Mouse (Mus musculus) bone marrow, adult 2 months (tissue): ENCODE results near the gene Tcea2. TPM values are rescaled to one million over a fixed set of nuclear protein-coding genes. Genes with fewer than 3 reads are reported as not detected.

ENCODE experiments used
- H3K27ac ChIP-seq: fragments of 200-500 bp; 2 replicates; pipeline ENCODE4 v1.5.1; 2012; ENCODE audit warnings: low read depth, mild to moderate bottlenecking, control low read depth, inconsistent platforms, low read length; ENCODE audit not compliant: control insufficient read depth, poor library complexity, insufficient read depth
- H3K4me1 ChIP-seq: fragments of 200-500 bp; 2 replicates; pipeline ENCODE4 v1.6.1; 2011; ENCODE audit warnings: low read length; ENCODE audit not compliant: control insufficient read depth, insufficient read depth
- H3K4me3 ChIP-seq: fragments of 200-500 bp; replicated peaks from 2 replicates; pipeline ENCODE3; 2011; ENCODE audit warnings: mild to moderate bottlenecking, low read depth, low read length, control low read depth; ENCODE audit not compliant: control insufficient read depth
- CTCF ChIP-seq: fragments of 200-500 bp; IDR thresholded peaks from 2 replicates; pipeline ENCODE4 v1.5.1; 2011; ENCODE audit warnings: low read length, control low read depth; ENCODE audit not compliant: control insufficient read depth, insufficient read depth
- POLR2A ChIP-seq: fragments of 200-500 bp; IDR thresholded peaks from 2 replicates; pipeline ENCODE4 v1.6.1; 2011; ENCODE audit warnings: low read depth, mild to moderate bottlenecking, control low read depth, low read length, borderline replicate concordance; ENCODE audit not compliant: control insufficient read depth
- WGBS: fragments of 180-500 bp; shearing (Covaris S2); methylation state at CpG from one replicate; pipeline ENCODE4 v1.1.7; 2018; 5-methylcytosine and 5-hydroxymethylcytosine counted together
- polyA plus RNA-seq: library from polyadenylated mRNA; stranded (reverse); fragments of >200 nt; gene quantifications from 2 replicates; pipeline ENCODE4 v1.2.4, GENCODE M21; 2011; ENCODE audit warnings: low replicate concordance; ENCODE audit not compliant: missing spikeins, insufficient read depth, insufficient read length

Gene Tcea2
- polyA plus RNA-seq, 1 experiment, result 20.3 TPM

DNA sequence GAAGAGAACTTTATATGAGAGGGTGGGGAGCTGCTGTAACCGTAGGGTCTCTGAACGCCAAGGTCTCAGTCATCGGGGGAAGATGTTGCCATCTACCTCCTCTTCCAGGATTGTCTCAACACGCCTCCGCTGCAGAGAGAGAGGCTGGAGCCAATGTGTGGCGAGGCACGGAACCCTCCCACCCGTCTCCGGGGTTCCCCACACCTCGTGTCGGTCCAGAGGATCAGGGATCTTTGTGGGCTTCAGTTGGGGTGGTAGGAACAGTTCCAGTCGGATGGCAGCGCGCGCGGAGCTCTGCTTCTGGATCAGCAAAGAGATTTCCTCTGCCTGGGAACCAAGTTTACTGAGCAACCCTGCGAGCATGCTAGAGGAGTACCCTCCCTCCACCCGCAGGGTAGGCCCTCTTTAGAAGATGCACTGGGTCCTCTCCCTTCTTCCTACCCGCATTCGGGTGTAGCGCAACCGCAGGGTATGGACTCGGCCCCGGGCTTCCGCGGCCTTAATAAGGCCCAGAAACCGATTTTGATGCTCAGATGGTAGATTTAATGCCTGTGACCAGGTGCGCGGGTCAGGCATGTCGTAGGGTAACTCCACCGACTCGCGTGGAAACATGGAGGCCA, 16.8 kb downstream of the Tcea2 start:
- Histone ChIP-seq H3K27ac (no peak overlapping the region), H3K4me1 (no peaks in the 10 kb centered on the region; the same call in 1 of the 2 replicates), H3K4me3 (no peak overlapping the region)
- TF ChIP-seq POLR2A (no peak), CTCF (no peak)
- 89% methylated on average over 33 of the region's 33 CpGs for WGBS

DNA sequence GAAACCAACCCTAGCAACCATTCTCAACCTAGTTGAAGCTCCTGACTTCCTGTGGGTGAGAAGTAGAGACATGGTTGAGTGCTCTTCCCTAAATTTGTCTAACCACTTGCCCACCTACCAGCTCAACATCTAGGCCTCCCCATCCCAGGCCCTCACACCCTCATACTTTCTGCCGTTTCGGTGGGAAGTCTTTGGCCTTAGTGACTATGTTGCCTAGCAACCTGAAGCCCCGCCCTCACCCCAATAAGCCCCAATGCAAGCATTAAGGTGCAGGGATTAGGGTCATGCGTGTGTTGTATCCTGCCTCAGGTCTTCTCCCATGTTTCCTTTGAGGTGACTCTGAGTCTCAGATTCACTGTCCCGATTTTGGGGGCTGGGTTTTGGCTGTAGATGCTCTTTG, 18.1 kb downstream of the Tcea2 start, which contains the start of gene Lkaaear1:
Lkaaear1 (minus strand) TSS at position 202 of the 400 bp plus-strand sequence.
- Histone ChIP-seq H3K4me3 (no peak within 1 kb of the TSS), H3K27ac (no peak within 1 kb of the TSS), H3K4me1 (no peaks in the 10 kb centered on the region; the same call in 1 of the 2 replicates)
- 48% methylated on average over 5 of the region's 5 CpGs for WGBS
- no peak for TF ChIP-seq POLR2A
- no peak for TF ChIP-seq CTCF

DNA sequence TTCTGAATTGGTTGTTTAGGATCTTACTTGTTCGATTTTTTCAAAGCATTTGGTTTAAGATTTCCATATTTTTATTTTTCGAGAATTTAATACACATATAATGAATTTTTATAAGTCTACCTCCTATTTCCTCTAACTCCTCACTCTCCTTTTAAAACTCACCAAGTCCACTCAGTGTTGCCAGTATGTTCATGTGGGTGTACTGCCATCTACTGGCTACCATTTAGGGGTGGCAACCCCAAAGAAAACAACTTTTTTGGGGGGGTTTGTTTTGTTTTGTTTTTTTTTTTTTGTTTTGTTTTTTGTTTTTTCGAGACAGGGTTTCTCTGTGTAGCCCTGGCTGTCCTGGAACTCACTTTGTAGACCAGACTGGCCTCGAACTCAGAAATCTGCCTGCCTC, 26.6 kb downstream of the Tcea2 start:
- Histone ChIP-seq H3K4me1 (no peaks in the 10 kb centered on the region), H3K4me3 (no peak overlapping the region), H3K27ac (no peak overlapping the region)
- TF ChIP-seq POLR2A (no peak), CTCF (no peak)
- 31% methylated on average over 4 of the region's 4 CpGs for WGBS

DNA sequence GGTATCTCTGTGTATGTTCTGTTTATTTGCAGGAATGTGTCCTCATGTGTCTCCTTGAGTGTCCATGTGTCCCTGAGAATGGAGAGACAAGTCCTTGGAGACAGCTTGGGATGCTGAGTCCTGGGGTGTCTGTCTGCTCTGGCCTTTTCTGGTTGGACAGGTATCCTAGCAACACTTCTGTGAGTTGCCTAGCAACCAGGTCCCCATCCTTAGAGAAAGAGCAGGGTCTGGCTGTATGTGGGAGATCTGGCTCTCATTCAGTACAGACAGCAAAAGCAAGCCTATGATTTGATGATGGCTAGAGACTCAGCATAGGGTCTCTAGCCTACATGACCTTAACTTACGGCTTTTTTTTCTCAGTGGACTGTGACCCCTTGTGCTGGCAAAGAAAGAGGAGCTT, 33.6 kb downstream of the Tcea2 start:
- no peak overlapping the region for H3K4me3 ChIP-seq
- 95% methylated on average over 1 of the region's 1 CpGs for WGBS
- H3K27ac ChIP-seq, result no peak overlapping the region
- TF ChIP-seq CTCF, result no peak
- TF ChIP-seq POLR2A, result no peak
- no peaks in the 10 kb centered on the region for H3K4me1 ChIP-seq

DNA sequence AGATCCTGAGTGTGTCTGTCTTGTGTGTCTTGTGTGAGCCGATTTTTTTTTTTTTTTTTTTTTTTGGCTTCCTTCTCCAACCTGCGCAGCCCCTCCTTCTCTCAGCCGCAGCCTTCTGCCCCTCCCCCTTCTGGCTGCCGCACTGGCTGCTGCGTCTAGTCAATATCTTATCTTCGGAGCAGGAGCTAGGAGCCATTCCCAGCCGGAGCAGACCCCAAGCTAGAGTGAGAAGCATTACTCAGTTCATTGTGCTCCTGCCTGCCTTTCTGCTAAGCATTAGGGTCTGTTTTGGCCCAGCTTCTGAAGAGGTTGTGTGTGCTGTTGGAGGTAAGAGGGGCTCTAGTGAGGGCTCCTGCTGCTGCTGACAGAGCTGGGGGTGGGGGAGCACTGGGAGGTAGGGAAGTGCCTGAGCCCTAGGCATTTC, 34.8 kb downstream of the Tcea2 start, which contains the start of gene Oprl1:
Oprl1 (plus strand) TSS at position 114 of the 424 bp plus-strand sequence.
- Histone ChIP-seq H3K27ac (no peak within 1 kb of the TSS), H3K4me1 (no peaks in the 10 kb centered on the region), H3K4me3 (no peak within 1 kb of the TSS)
- WGBS, result 4% methylated on average over 7 of the region's 7 CpGs
- TF ChIP-seq POLR2A (no peak), CTCF (no peak)

DNA sequence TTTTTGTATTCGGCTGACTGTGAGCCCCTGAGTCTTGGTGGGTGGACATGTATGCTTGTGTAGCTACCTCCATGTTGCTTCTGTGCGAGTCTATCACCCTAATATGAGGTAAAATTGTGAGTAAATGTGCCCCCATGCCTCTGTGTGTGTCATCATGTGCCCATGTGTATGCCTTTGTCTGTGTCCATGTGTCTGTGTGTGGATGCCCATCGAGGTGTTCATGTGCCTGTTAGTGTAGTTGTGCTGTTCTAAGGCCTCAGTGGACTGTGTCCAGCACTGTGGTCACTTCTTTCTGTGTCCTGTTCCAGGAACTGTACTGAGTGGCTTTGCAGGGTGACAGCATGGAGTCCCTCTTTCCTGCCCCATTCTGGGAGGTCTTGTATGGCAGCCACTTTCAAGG, 35.3 kb downstream of the Tcea2 start:
- TF ChIP-seq CTCF, result no peak
- no peak for TF ChIP-seq POLR2A
- H3K27ac ChIP-seq, result no peak overlapping the region
- no peaks in the 10 kb centered on the region for H3K4me1 ChIP-seq
- H3K4me3 ChIP-seq, result no peak overlapping the region
- 73% methylated on average over 3 of the region's 3 CpGs for WGBS

DNA sequence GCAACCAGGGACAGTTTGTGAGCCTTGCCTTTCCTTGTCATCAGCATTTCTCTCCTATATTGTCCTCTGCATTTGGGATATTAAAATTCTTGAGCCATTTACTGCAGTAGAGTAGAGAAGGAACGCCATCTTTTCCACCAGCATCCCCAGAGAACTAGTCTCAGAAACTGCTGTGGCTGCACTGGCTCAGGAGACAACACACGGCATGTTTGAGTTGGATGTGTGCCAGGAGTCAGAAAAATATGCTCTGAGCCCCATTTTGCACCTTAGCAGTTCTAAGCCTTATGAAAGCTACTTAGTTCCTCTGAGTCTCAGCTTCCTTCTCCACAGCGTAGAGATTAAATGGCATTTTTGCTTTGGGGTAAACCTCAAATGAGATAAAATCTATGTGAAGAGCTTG, 36.9 kb downstream of the Tcea2 start:
- H3K4me1 ChIP-seq, result no peaks in the 10 kb centered on the region
- TF ChIP-seq CTCF (no peak), POLR2A (no peak)
- H3K4me3 ChIP-seq, result no peak overlapping the region
- 21% methylated on average over 3 of the region's 3 CpGs for WGBS
- H3K27ac ChIP-seq, result no peak overlapping the region

DNA sequence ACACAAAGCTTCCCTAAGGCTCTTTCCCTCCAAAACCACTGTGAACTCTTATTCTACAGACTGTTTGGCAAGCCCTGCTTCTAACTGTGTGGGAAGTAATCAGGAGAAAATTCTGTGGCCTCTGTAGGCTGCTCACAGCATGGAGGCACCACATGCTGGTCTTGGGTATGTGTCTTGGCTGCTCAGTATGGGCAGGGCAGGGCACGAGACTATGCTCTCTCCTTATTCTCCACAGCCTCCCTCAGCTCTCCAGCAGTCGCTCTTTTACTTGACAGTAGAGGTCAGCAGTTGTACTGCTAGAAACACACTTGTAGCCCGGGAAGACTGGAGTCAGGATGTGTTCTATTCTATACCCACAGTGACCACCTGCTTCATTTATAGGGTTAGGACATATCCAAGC, 40.0 kb downstream of the Tcea2 start:
- TF ChIP-seq CTCF (no peak), POLR2A (no peak)
- WGBS, result 55% methylated on average over 3 of the region's 3 CpGs
- H3K4me3 ChIP-seq, result no peak overlapping the region
- H3K27ac ChIP-seq, result no peak overlapping the region
- H3K4me1 ChIP-seq, result no peaks in the 10 kb centered on the region

DNA sequence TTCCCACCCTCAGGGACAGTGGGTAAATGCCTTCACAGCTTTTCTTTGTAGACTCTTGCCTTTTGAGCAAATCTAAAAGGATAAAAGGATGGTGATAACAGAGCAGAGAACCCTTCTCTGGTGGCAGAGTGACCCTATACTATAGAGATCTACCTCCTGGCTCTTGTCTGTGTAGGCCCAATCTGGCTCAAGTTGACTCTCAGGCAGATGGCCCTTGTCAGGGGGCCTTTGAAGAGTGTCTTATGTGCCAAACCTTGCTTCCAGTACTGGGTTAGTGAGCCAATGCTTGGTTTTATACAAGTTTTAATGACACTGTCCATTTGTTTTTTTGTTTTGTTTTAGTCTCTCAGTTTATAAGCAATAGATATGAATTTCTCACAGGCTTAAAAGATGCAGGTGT, 41.1 kb downstream of the Tcea2 start:
- Histone ChIP-seq H3K27ac (no peak overlapping the region), H3K4me3 (no peak overlapping the region), H3K4me1 (no peaks in the 10 kb centered on the region)
- TF ChIP-seq CTCF (no peak), POLR2A (no peak)
